Mouse (Mus musculus) forelimb bud, embryonic 11.5 days (tissue): ENCODE measurements around the gene Slc22a15.

ENCODE experiments used
- DNase-seq: peaks from one replicate; pipeline ENCODE4 v3.0.0-alpha.2; 2012; ENCODE audit warnings: low read depth, low spot score

Gene Slc22a15

GRCm38 (mm10) chr3:101812341-101812962 lies 111.8 kb downstream of the Slc22a15 start:
- DNase-seq = peak; percentile 80

DNA sequence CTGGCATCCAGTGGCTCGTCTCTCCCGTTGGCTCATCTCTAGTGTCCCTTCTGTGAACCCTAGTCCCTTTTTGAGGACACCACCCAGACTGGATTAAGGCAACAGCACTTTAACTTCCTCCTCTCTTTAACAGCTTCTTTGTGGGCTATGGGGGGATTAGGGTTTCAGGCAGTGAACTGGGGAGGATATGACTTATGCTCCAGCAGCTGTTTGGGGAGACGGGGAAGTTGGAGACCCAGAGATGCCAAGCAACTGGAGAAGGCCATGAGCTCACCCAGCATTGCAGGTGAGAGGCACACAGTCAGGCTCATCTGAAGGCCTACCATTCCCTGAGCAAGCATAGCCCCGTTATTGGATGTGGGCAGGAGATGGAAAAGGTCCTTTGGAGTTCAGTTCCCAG lies 112.3 kb downstream of the Slc22a15 start:
- DNase-seq = no peak

GRCm38 (mm10) chr3:101807646-101808045 lies 116.6 kb downstream of the Slc22a15 start:
- no peak for DNase-seq

GRCm38 (mm10) chr3:101806941-101807340 lies 117.3 kb downstream of the Slc22a15 start:
- DNase-seq = no peak

DNA sequence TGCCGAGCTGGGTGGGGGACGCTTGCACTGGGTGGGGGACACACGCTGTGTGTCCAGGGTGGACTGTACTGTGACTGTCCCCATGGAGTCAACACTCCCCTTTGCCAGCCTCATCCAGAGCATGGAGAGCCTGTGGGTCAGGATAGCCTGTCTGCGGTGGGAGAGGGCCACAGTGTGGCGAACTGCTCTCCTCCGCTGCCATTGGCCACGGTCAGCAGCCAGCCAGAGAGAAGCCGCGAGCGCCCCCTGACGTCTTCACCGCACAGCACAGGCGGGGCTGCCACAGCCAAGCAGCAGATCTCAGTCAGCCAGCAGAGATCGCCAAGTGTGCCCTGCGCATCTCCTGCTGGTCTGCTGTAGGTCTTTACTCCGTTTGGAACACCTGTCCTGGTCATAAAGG lies 118.1 kb downstream of the Slc22a15 start:
- DNase-seq = peak; percentile 78
